Mouse (Mus musculus) CH12.LX (cell line): Measurements from ENCODE around the gene Oxa1l.

Experiments
- CTCF ChIP-seq, 2 experiments: IDR thresholded peaks in 1 of 2; conservative IDR thresholded peaks in 1 of 2; 2 replicates each; pipeline ENCODE4 v1.5.1; 2011 to 2012; ENCODE audit warnings: low read depth in 2 of 2, low read length in 2 of 2, improper control_type of control experiment in 1 of 2, inconsistent platforms in 1 of 2, mild to moderate bottlenecking in 1 of 2, moderate library complexity in 1 of 2
- HCFC1 ChIP-seq: IDR thresholded peaks from 2 replicates; pipeline ENCODE4 v1.6.1; 2012; ENCODE audit warnings: low read depth, mild to moderate bottlenecking, inconsistent platforms, low read length, improper control_type of control experiment
- JUN ChIP-seq: IDR thresholded peaks from 2 replicates; pipeline ENCODE4 v1.6.1; 2011; ENCODE audit warnings: low read depth, mild to moderate bottlenecking, low read length, improper control_type of control experiment, moderate library complexity; ENCODE audit not compliant: insufficient read depth
- MEF2A ChIP-seq: IDR thresholded peaks from 2 replicates; pipeline ENCODE4 v1.6.1; 2014; ENCODE audit warnings: low read depth, mild to moderate bottlenecking, inconsistent platforms, low read length, improper control_type of control experiment, borderline replicate concordance
- POLR2A ChIP-seq: IDR thresholded peaks from 2 replicates; pipeline ENCODE4 v1.6.1; 2011; ENCODE audit warnings: low read depth, mild to moderate bottlenecking, improper control_type of control experiment, low read length

- TF ChIP-seq MEF2A: no peak
- no peak for TF ChIP-seq CTCF (conservative IDR thresholded peaks at IDR 0.05 in 1 of 2, IDR thresholded peaks at IDR 0.05 in 1 of 2; ENCODE audit: low read depth in 2 of 2, low read length in 2 of 2)
- no peak for TF ChIP-seq JUN
- TF ChIP-seq POLR2A: no peak
- no peak for TF ChIP-seq HCFC1
Measured at GRCm38 (mm10) chr14:54333452-54334189, 27.0 kb upstream of the Oxa1l start.
